Mouse (Mus musculus) T-helper 1 cell (primary cell): Measurements from ENCODE around the gene Edem1.

Source experiments
- in situ Hi-C: fragments of 300-600 bp; cut with MboI, MseI; formaldehyde crosslinking; loops from one replicate; pipeline ENCODE4 v1.15.1; 2025; ENCODE audit warnings: high pct_unique_total_duplicates

Gene Edem1

DNA sequence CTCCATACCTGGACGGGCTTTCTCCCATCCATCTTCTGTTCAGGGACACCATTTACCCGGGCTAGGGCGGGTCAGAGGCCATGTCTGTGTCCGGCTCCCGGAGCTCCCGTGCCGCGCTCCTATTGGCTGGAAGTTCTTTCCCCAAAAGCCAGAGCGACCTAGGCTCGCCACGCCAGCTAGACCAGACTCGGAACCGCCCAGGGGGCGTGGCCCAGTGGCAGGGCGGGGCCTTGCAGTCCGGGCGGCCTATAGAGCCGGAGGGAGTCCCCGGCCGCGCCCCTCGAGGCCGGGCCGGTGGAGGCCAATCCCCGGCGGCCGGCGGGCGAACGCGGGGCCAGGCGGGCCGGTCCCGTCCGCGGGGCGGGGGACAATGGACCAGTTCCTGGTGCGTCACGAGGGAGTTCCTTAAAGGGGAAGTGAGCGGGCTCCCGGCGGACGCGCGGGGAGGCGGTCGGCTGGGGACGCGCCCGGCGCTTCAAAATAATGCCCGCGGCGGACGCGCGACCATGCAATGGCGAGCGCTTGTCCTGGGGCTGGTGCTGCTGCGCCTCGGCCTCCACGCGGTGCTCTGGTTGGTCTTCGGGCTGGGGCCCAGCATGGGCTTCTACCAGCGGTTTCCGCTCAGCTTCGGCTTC lies at the start of gene Edem1:
TSS of gene Edem1 (plus strand) at position 408 of the 635 bp plus-strand sequence.
- in situ Hi-C loops = no loop called here

DNA sequence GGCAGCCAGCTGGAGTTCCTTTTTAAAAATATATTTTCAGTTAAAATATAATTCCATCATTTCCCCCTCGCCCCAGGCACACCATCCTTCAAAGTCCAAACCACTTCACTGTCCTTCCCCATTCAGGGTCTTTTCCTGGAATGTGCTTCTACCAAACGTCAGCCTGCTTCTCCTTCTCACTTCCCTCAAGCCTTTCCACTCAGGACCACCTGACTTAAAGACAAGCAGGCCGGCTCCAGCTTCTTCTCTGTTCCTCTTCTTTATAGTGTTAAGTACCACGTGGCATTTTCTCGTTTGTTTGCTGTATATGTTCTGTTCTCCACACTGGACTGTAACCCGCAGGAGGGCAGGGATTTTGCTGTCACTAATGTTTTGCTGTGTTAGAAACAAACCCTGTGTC lies 46.6 kb upstream of the Edem1 start:
- in situ Hi-C loops = loop anchor here (25.0 kb wide), 1 partner anchor 1995 kb away; no protein-coding TSS in a partner anchor

DNA sequence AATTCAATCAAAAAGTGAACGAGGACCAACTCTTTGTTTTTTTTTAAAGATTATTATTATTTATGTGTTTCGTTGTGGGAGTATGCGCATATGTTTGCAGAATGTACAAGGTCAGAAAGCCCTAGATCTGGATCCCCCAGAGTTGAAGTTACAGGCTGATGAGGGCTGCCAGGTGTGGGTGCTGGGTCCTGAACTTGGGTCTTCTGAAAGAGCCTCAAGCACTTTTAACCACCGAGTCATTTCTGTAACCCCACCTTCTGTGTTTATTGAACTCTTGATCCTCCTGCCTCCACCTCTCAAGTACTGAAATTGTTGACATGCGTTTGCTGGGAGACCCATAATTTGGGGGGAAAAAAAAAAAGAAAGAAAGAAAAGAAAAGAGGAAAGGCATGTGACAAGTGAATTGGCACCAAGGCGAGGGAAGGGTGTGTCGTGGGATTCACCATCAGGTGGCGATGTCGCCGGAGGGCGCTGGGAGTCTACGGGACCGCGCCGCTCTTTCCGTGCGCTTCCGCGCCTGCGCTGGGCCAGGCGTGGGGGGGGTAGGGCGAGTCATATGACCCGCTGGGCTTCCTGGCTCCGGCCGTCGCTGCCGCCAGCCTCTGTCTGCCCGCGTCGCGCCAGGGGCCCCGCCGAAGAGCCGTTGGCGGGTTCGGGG lies 45.8 kb upstream of the Edem1 start, which contains the start of gene Arl8b:
TSS of gene Arl8b (plus strand) at position 574 of the 658 bp plus-strand sequence.
- in situ Hi-C loops = loop anchor here (25.0 kb wide), 1 partner anchor 1995 kb away; no protein-coding TSS in a partner anchor

DNA sequence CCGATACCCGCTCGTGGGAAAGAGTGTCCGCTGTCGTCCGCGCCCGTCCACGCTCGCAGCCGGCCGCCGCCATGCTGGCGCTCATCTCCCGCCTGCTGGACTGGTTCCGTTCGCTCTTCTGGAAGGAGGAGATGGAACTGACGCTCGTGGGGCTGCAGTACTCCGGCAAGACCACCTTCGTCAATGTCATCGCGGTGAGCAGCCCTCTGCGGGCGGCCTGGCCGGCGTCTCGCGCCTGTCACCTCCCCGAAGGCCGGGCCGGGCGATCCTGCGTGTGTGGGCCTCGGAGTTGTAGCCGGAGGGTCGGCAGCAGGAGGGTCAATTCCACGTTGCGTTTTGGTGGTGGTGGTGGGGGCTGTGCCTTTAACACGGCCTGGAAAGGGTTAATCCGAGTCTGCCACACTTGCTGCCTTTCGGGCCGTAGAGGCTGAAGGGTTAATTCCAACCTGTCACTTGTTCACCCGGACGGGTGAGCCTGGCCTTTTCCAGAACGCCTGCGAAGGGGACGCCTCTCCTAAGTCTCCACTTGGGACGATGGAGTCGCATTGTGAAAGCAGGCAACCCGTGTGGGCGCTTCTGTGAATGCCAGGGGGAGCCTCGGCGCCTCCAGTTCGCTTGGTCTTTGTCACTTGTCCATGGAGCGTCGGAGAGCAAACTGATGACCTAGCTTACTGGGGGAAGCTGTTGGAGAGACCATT lies 45.1 kb upstream of the Edem1 start:
- in situ Hi-C loops = loop anchor here (25.0 kb wide), 1 partner anchor 1996 kb away; no protein-coding TSS in a partner anchor

DNA sequence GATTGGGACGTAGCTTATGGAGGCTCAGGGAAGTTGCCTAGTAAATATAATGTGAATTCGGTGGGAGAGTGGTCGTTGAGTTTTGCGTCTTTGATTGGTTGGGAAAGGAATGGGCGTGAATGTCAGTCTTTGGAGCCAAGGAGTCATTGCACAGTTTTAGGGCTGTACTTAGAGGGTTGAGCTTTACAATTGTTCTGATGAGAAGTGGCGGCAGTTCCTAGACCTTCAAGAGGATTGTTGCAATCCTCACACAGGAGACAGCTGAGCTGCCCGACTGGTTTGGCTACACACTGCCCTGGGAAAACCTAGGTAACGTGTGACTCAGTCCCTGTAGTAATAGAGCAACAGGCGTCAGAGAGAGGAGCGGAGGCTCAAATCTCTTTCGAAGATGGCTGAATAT lies 44.4 kb upstream of the Edem1 start:
- in situ Hi-C loops = loop anchor here (25.0 kb wide), 1 partner anchor 1997 kb away; no protein-coding TSS in a partner anchor

DNA sequence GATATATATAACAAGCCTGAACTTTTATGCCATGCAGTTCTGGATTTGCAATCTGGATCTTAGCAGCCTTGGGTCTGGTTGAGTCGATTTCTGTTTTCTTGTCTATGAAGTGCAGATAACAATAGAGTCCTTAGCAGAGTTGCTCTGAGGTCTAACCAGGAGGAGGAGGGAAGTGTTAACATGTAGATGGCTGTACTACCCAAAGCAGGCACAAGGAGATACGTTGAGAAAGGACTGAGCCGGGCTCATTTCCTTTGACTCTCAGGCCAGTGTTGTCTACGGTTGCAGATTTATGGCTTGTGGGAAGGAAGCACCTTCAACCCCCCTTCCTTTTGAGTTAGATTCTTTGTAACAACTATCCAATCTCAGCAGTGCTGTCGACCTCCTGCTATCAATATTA lies 43.6 kb upstream of the Edem1 start:
- in situ Hi-C loops = loop anchor here (25.0 kb wide), 1 partner anchor 1997 kb away; no protein-coding TSS in a partner anchor

DNA sequence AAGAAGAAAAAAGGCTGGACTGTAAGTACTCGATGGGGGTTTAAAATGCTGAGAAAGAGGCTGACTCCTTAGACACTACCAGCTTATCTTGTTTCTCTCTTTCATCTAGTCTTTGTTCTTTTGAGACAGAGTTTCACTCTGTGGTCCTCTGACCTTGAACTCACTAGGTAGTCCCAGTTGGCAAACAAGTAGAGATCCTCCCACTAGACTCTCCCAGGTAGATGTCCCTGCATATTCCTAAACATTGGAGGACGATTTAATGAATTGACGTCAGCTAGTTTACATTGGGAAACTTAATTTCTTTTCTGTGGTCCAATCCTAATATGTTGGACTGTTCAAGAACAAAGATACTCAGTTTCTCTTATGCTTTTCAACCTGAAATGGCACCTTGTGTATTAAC lies 42.9 kb upstream of the Edem1 start:
- in situ Hi-C loops = loop anchor here (25.0 kb wide), 1 partner anchor 1998 kb away; no protein-coding TSS in a partner anchor

DNA sequence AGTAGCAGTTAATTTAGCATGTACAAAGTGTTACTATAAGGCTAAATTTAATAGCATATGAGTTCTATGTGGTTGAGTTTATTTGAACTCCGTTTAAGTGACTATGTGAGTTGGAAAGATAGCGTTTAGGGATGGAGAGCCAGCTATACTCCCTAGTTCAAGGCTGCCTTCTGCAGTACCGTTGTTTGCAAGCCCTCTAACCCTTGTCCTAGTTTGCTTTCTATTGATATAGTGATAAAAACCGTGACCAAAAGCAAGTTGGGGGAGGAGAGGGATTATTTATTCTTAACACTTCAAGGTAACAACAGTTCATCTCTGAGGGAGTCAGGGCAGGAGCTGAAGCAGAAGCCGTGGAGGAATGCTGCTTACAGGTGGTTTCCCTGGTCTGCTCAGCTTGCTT lies 36.9 kb upstream of the Edem1 start:
- in situ Hi-C loops = loop anchor here (25.0 kb wide), 1 partner anchor 2004 kb away; no protein-coding TSS in a partner anchor

DNA sequence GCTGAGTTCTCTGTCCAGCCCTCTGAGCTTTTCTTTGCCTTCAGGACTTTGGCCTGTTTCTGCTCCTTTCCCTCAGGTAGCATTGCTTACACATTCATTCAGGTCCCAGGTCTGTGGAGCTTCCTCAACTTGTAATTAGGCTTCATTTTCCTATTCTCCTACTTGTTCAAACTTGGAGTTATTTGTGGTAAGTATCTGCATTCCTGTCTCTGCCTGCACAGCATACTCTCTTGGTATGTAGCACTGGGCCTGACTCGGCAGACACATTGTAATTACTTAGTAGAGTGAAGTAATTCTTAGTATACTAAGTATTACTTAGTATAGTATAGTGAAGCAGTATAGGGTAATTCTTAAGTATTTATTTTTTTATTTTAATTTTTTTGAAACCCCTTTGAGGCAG lies 32.5 kb upstream of the Edem1 start:
- in situ Hi-C loops = loop anchor here (25.0 kb wide), 1 partner anchor 2009 kb away; no protein-coding TSS in a partner anchor

DNA sequence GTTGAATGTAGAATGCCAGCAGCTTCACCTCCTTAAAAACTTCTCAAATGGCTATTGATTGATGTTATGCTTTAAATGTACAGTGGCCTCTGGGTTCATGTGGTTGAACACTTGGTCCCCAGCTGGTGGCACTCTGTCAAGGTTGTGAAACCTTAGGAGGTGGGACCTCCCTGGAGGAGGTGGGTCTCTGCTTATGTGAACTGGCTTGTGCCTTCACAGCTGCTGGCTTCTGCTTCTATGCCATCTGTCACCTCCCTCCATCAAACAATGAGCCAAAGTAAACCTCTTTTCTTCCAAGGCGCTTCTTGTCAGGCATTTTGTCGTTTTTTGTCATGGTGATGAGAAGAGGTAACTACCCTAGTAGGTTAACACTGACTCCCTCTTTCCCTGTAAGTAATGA lies 31.7 kb upstream of the Edem1 start:
- in situ Hi-C loops = loop anchor here (25.0 kb wide), 1 partner anchor 2009 kb away; no protein-coding TSS in a partner anchor

DNA sequence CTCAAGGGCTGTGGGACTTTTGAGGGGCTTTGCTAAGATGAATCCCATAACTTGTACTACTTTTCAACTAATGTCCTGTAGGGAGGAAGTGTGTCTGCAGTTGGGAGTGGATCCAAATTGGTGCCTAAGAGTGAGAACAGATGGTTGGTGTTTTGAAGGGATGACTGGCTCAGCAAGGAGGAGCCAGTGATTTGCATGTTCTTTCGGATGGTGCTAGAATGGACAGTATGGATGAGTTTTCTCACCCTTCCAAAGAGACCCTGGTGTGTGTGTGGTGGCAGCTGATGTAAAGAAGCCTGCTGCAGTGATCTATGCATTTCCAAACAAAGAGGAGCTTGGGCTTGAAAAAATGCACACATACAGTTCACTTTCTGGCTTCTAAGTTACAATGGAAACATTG lies 23.2 kb upstream of the Edem1 start:
- in situ Hi-C loops = no loop called here

DNA sequence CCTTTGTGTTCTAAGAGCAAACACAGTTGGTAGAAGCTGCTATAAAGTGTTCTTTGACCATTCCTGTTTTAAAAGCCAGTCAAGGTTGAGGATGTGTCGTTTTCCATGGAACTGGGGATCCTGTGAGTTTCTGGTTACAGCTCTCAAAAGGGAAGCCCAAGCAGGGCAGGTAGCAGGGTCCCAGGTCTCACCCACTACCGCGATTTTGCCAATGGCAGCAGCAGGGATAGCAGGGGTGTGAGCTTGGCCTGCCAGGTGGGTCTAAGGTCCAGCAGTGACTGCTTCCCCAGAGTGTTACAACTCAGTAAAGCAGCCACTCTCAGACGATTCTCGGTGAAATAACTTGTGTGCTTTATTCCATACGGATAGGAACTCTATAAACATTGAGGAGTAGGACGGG lies 22.6 kb upstream of the Edem1 start:
- in situ Hi-C loops = no loop called here

DNA sequence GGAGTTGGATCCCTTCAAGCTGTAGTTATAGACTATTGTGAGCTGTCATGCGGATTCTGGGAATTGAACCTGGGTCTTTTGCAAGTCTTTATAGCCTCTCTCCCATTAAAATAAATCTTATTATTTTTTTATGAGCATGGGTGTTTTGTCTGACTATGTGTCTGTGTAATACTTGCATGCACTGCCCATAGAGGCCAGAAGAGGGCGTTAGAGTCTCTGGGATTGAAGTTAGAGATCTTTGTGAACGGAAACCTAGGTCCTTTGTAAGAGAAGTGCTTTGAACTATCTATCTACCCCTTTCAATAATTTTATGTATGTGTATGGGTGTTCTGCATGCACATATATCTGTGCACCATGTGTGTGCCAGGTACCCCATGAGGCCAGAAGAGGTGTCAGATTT lies 21.0 kb upstream of the Edem1 start:
- in situ Hi-C loops = no loop called here

DNA sequence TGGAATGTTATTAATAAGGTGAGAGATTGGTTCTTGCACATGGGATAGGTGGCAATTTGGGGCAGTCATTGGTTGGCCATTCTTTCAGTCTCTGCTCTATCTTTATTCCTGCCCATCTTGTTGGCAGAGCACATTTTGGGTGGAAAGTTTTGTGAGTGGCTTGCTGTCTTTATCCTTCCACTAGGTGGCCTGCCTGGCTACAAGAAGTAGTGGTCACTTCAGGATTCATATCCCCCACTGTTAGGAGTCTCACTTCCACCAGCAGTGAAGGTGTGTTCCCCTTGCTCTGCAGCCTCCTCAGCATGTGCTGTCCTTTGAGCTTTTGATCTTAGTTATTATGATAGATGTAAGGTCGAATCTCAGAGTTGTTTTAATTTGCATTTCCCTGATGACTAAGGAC lies 19.7 kb upstream of the Edem1 start:
- in situ Hi-C loops = no loop called here

DNA sequence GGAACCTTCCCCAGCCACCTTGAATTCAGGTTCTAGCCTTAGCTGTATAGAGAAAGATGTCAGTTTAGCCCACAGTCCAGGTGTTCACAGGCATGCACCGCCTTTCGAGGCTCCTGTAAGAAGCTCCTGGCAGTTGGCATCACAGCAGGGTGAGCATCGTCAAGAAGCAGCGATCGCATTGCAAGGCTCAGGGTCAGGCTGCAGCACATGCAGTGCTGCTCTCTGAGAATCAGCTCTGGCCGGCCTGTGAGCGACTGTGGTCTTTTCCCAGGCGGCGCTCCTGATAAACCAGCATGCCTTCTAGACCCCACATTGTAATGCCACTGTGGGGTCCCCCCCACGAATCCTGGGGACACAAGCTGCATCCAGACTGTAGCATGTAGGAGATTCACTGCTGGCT lies 18.2 kb upstream of the Edem1 start:
- in situ Hi-C loops = no loop called here

DNA sequence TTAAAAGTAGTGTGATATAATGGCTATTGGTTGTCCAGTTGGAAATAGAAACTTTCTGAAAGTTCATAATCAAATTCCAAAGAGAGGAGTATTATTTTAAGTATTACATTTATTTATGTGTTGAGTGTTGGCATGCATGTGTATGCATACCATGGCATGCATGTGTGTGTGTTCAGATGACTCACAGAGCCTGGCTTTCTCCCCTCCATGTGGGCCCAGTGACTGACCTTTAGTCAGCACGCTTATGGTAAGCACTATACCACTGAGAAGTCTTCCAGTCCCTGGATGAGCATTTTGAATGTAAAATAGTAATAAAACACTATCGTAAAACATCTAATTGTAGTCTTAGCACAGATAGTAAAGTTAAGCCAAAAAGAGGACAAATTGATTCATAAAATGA lies 16.3 kb upstream of the Edem1 start:
- in situ Hi-C loops = no loop called here

DNA sequence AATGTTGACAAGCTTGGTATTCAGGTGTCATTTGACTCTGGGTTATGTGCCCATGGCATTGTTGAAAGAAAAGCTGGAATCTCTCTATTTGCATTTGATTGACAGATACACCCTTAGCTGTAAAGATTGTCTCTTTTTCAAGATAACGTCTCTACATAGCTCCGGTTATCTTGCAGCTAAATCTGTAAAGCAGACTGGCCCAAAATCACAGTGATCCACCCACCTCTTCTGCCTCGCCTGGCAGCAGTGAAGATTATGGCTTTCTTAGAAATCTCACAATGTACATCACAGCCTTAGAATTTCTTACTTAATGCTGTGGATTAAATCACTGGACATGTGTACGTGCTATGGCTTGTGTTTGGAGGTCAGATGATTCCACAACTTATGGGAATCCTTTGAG lies 10.9 kb upstream of the Edem1 start:
- in situ Hi-C loops = no loop called here

DNA sequence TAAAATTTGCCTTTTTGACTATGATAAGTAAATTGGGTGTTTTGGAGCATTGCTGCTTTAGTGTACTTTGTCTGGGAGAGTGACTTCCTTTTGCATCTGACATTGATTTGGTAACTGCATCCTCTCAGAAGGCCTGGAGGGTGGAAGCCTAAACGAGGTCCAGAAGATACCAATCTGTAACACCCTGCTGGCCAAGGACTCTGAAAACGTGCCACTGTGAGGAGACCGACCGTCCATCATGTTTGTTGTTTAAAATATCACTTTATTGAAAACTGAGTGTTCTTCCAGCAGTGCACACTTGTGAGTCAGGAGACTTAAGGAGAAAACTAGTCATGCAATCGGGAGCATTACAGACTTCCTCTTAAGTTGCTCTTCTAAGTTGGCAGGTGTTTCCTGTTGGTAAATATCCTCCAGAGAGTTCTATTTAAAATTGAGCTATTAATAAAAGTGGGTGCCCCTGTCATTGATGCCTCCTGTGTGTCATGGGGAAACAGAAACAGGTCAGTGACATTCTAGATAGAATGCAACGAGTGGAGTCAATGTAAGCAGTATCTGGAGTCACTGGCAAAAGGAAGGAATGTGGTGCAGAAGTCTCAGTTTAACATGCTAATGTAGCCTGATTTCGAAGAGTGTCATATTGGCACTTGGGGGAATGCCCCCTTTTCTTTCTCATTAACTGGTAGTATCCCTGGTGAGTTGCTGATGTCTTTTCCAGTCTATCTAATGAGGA lies 3.5 kb upstream of the Edem1 start:
- in situ Hi-C loops = no loop called here

DNA sequence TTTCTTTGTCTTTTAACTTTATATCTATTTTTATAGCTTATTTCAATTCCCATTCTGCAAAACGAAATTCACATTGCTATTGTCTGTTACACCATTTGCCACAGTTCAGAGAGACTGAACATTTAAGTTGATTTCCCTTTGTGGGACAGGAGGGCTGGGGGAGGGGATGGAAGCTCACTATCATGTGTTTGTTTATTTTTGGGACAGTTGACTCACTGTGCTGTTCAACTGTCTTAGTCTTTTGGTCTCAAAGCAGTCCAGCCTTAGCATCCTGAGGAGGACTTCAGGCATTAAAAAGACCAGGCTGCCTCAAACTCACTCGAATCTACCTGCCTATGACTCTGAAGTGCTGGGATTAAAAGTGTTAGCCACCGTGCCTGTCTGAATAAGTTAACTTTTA lies 2.4 kb upstream of the Edem1 start:
- in situ Hi-C loops = no loop called here

DNA sequence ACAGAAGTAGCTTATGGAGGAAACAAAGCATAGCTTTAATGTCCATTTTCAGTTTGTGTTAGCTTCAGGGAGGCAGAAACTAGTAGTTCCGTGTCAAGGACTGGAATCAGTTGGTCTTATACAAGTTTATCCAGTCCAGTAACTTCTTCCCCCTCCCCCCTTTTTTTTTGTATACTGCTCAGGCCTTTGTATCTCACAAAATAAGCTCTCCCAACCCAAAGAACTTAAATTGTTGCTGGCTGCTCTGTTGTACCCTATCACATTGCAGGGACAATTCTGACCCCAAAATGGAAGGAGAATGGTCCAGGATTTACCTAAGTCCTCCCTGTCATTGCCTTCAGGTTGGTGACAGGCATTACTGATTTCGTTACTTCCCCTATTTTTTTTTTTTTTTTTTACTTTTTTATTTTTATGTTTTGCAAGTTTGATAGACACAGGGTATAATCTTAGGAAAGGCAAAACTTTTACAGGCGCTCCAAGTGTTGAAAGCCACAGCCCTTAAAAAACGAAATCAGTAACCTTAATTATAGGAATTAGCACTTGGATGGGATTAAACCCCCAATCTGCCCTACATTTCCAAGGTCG lies 1.0 kb upstream of the Edem1 start:
- in situ Hi-C loops = no loop called here

DNA sequence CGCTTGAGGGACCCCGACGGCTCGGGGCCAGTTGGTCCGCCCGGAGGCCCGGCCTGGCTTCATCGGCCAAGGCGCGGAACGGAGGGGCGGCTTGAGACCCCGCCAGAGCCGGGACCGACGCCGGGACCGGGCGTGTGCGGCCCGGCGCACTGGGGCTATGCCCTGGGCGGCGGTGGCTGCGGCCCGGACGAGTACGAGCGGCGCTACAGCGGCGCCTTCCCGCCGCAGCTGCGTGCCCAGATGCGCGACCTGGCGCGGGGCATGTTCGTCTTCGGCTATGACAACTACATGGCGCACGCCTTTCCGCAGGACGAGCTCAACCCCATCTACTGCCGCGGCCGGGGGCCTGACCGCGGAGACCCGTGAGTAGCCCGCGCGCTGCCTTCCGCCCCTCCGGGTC lies 431 bp downstream of the Edem1 start:
- in situ Hi-C loops = no loop called here
